Mouse (Mus musculus) lung, postnatal 0 days (tissue): ENCODE data around the gene Lbx1. TPM values are rescaled to one million over a fixed set of nuclear protein-coding genes. Genes with fewer than 3 reads are reported as not detected.

Experiments used
- ATAC-seq: fragments of 200-750 bp; cut with Nextera tagmentation; 2 replicates; pipeline ENCODE4 v1.8.0; 2017; ENCODE audit warnings: moderate library complexity
- DNase-seq: peaks from one replicate; pipeline ENCODE4 v3.0.0-alpha.2; 2016; ENCODE audit warnings: low spot score
- H3K27ac ChIP-seq: fragments of 300-500 bp; sonication (generic); 2 replicates; pipeline ENCODE4 v1.5.1; 2014; ENCODE audit warnings: antibody characterized with exemption, mild to moderate bottlenecking, low read length, mixed read lengths
- H3K27me3 ChIP-seq: fragments of 300-500 bp; sonication (generic); replicated peaks from 2 replicates; pipeline ENCODE4 v1.6.1; 2014; ENCODE audit warnings: low read length, mixed read lengths; ENCODE audit not compliant: insufficient read depth
- H3K36me3 ChIP-seq: fragments of 300-500 bp; sonication (generic); 2 replicates; pipeline ENCODE4 v1.6.1; 2014; ENCODE audit warnings: low read length, mixed read lengths; ENCODE audit not compliant: insufficient read depth
- H3K4me1 ChIP-seq: fragments of 300-500 bp; sonication (generic); 2 replicates; pipeline ENCODE4 v1.6.1; 2014; ENCODE audit warnings: antibody characterized with exemption, low read depth, low read length, mixed read lengths; ENCODE audit not compliant: insufficient read depth
- H3K4me2 ChIP-seq: fragments of 300-500 bp; sonication (generic); replicated peaks from 2 replicates; pipeline ENCODE4 v1.6.1; 2014; ENCODE audit warnings: low read depth, mild to moderate bottlenecking, low read length, moderate library complexity, mixed read lengths
- H3K4me3 ChIP-seq: fragments of 300-500 bp; sonication (generic); 2 replicates; pipeline ENCODE4 v1.5.1; 2014; ENCODE audit warnings: low read depth, low read length
- H3K9ac ChIP-seq: fragments of 300-500 bp; sonication (generic); replicated peaks from 2 replicates; pipeline ENCODE4 v1.6.1; 2014; ENCODE audit warnings: low read depth, mild to moderate bottlenecking
- H3K9me3 ChIP-seq: fragments of 300-500 bp; sonication (generic); 2 replicates; pipeline ENCODE4 v1.6.1; 2016; ENCODE audit warnings: low read length, mixed read lengths
- CTCF ChIP-seq: IDR thresholded peaks from 2 replicates; pipeline ENCODE4 v1.5.1; 2016; ENCODE audit warnings: antibody characterized with exemption, mild to moderate bottlenecking
- EP300 ChIP-seq: IDR thresholded peaks from 2 replicates; pipeline ENCODE4 v1.6.1; 2016; ENCODE audit warnings: antibody characterized with exemption, mild to moderate bottlenecking, control low read depth
- WGBS: fragments of 180-500 bp; shearing (Covaris S2); extraction: QIAGEN DNeasy Blood & Tissue Kit; methylation state at CpG from one replicate; pipeline ENCODE4 v1.1.7; 2014; 5-methylcytosine and 5-hydroxymethylcytosine counted together
- polyA plus RNA-seq: library from polyadenylated mRNA; unstranded; fragments of >200 nt; fragmentation: Nextera tagmentation; extraction: Ambion mirVana; gene quantifications from 2 replicates; pipeline ENCODE4 v1.2.1, GENCODE M21; 2015

The Lbx1 gene
- polyA plus RNA-seq, 1 experiment from 2014 or later: not detected

DNA sequence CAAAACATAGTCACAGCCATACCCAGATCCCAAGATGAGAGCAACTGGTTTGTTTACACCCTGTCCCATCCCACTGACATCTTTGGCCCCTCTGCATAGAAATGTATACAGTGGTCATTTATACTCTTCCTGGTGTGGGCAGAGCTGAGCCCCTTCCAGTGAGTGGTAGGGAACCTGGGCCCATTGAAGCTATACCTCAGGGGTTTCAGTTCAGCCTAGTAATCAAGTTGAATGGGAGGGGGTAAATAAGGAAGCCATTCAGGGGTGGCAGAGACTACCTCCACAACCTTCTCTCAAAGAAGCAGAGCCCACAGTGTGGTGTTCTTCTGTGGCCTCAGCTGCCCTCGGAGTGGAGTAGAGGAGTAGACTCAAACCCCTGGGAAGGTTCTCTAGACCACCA, 7.9 kb downstream of the Lbx1 start:
- H3K27me3 ChIP-seq: peaks cover 97% of the 10 kb centered on the region

DNA sequence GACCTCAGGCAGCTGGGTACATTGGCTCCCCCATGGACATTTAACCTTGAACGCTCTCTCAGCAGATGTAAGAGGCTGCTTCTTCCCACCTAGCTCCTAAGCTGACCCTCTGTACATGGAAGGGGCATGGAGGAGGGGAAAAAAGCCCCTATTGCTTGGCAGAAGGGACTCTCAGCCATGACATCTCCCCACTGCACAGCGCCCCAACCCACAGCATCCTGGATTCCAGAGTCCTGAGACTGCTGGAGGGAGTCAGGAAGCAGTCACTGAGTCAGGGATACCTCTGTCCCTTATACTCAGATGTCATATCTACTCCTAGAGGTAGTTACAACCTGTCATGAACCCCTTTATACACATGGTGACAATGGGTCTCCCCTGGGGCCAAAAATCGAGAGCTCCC, 8.6 kb downstream of the Lbx1 start:
- Histone ChIP-seq H3K9ac (no peak overlapping the region), H3K4me2 (no peak overlapping the region), H3K27me3 (peaks cover 97% of the 10 kb centered on the region), H3K9me3 (no peaks in the 10 kb centered on the region), H3K4me1 (0 out of 2 replicates have a peak, but pooled peaks cover 6% of the 10 kb centered on the region), H3K4me3 (no peak overlapping the region), H3K36me3 (no peaks in the 10 kb centered on the region), H3K27ac (no peak overlapping the region)
- ATAC-seq (no peak), DNase-seq (no peak)
- TF ChIP-seq EP300 (no peak), CTCF (no peak)
- WGBS: 6% methylated on average over 3 of the region's 3 CpGs

More for the DNA sequence above, 7.9 kb downstream of the Lbx1 start:
- 0 out of 2 replicates have a peak, but pooled peaks cover 6% of the 10 kb centered on the region for H3K4me1 ChIP-seq
- H3K4me3 ChIP-seq: no peak overlapping the region
- no peak for ATAC-seq
- no peaks in the 10 kb centered on the region for H3K36me3 ChIP-seq
- no peak for DNase-seq
- H3K4me2 ChIP-seq: no peak overlapping the region
- WGBS: 18% methylated on average over 1 of the region's 1 CpGs
- no peak for TF ChIP-seq EP300
- no peak for TF ChIP-seq CTCF
- no peak overlapping the region for H3K9ac ChIP-seq
- H3K27ac ChIP-seq: no peak overlapping the region
- H3K9me3 ChIP-seq: no peaks in the 10 kb centered on the region

- Histone ChIP-seq H3K9me3 (no peaks in the 10 kb centered on the region), H3K27ac (no peak overlapping the region), H3K4me1 (0 out of 2 replicates have a peak, but pooled peaks cover 6% of the 10 kb centered on the region), H3K4me3 (no peak overlapping the region), H3K4me2 (no peak overlapping the region), H3K27me3 (peaks cover 97% of the 10 kb centered on the region), H3K9ac (no peak overlapping the region), H3K36me3 (no peaks in the 10 kb centered on the region)
- DNase-seq (no peak), ATAC-seq (no peak)
- no peak for TF ChIP-seq CTCF
- no peak for TF ChIP-seq EP300
- WGBS: 5% methylated on average over 8 of the region's 8 CpGs
Measured at GRCm38 (mm10) chr19:45226246-45226645, 9.4 kb downstream of the Lbx1 start.

DNA sequence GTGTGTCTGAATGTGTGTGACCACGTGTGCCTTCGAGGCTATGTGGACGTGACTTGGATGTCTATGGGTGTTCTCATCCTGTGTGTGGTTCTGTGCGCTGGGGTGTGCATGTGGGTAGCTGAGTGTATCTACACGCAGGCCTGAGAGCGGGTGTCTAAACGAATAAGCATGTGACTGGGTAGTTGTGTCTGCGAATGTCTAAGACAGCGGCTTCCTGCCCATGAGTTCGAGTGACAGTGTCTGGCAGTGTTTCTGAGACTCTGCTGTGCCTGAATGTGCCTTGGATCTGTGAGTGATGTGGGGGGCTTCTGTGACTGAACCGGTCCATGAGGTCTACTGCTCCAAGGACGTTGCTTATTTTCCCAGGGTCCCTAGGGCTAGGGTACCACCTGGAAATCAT, 10.5 kb downstream of the Lbx1 start:
- Histone ChIP-seq H3K9me3 (no peaks in the 10 kb centered on the region), H3K36me3 (no peaks in the 10 kb centered on the region), H3K4me2 (no peak overlapping the region), H3K4me3 (no peak overlapping the region), H3K9ac (no peak overlapping the region), H3K27ac (no peak overlapping the region), H3K4me1 (0 out of 2 replicates have a peak, but pooled peaks cover 6% of the 10 kb centered on the region), H3K27me3 (peaks cover 86% of the 10 kb centered on the region)
- no peak for ATAC-seq
- 3% methylated on average over 12 of the region's 12 CpGs for WGBS
- TF ChIP-seq CTCF (no peak), EP300 (no peak)
- no peak for DNase-seq

DNA sequence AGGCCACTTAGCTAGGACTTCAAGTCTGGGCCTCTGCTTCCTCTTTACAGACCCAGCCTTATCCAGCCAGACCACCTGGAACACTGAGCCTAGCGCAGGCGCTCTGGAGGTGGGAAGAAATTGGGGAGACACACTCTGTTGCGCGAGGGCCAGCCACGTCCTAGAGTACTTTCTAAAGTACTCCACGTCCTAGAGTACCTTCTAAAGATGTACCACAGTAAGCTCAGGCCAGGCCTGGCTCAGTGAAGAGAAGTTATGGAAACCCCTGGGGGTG, 11.4 kb downstream of the Lbx1 start:
- Histone ChIP-seq H3K9ac (no peak overlapping the region), H3K36me3 (no peaks in the 10 kb centered on the region), H3K4me3 (no peak overlapping the region), H3K4me1 (0 out of 2 replicates have a peak, but pooled peaks cover 6% of the 10 kb centered on the region), H3K27me3 (peaks cover 77% of the 10 kb centered on the region), H3K4me2 (no peak overlapping the region), H3K9me3 (no peaks in the 10 kb centered on the region), H3K27ac (no peak overlapping the region)
- 4% methylated on average over 6 of the region's 6 CpGs for WGBS
- TF ChIP-seq CTCF: no peak
- no peak for TF ChIP-seq EP300
- no peak for ATAC-seq
- DNase-seq: no peak

DNA sequence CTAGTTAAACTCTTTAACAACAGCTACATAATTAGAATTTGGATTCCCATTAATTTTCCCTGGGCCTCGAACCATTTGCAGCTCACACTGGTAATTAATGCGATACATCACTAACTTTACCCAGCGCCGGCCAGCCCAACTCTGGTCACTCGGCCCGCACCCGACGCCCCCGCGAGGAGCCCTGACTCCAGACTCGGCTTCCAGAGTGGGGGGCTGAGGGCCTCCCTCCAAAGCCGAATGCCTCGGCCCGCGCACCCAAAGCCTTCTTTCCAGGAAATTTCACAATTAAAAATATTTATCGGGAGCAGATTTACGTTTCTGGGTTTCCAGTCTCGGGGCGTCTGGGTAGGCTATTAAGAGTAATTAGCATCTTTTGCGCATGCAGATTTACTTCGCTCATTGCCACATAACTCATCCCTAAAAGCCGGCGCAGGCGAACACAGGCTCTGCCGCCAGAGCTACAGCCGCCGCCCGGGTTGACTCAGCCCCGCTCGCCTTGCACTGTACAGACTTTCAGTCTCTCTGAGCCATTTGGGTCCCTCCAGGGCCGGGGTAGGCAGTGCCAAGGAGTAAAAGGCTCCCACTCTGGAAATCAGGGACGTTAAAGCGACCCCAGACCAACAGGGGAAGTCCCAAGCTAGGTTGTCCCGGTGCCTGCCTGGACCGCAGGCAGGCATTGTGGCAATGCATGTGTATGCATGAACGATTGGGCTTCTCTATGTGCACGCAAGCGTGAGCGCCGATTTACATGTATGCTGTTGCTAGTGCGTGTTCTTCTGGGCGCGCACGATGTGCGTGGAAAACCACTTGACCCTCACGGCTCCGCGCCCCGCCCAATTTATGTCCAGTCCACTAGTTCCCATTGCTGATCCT, 12.0 kb downstream of the Lbx1 start:
- TF ChIP-seq CTCF (no peak), EP300 (no peak)
- WGBS: 2% methylated on average over 49 of the region's 49 CpGs
- Histone ChIP-seq H3K9ac (no peak overlapping the region), H3K36me3 (no peaks in the 10 kb centered on the region), H3K27me3 (peaks cover 72% of the 10 kb centered on the region), H3K27ac (no peak overlapping the region), H3K4me3 (no peak overlapping the region), H3K4me1 (0 out of 2 replicates have a peak, but pooled peaks cover 6% of the 10 kb centered on the region), H3K4me2 (no peak overlapping the region), H3K9me3 (no peaks in the 10 kb centered on the region)
- DNase-seq (no peak), ATAC-seq (no peak)
